Mouse (Mus musculus): ENCODE results near the gene Mrap2. TPM values are rescaled to one million over a fixed set of nuclear protein-coding genes. Genes with fewer than 3 reads are reported as not detected.

The Mrap2 gene
- polyA plus RNA-seq, 1 experiment = 17.7 TPM

GRCm38 (mm10) chr9:87213204-87213603 lies 69.1 kb downstream of the Mrap2 start:
- H3K4me3 ChIP-seq (replicated peaks; ENCODE audit: insufficient read depth, low read depth, low read length) = no peak overlapping the region
- no peaks in the 10 kb centered on the region for H3K27me3 ChIP-seq (ENCODE audit: control insufficient read depth, insufficient read depth, low read length)
- H3K4me1 ChIP-seq (ENCODE audit: control insufficient read depth, insufficient read depth, low read length) = no peaks in the 10 kb centered on the region
- DNase-seq = no peak
- H3K27ac ChIP-seq (ENCODE audit: insufficient read depth, low read length) = no peak overlapping the region
- WGBS = 89% methylated on average over 4 of the region's 4 CpGs
- TF ChIP-seq POLR2A (IDR thresholded peaks at IDR 0.05; ENCODE audit: borderline replicate concordance, insufficient read depth, low read length) = no peak

Other genes starting within 250 kb of the Mrap2 start
- 10.0 and 13.2 TPM in 2 replicates for gene Ripply2, start 128.8 kb upstream of the Mrap2 start, polyA plus RNA-seq (2012; rRNA removed)
- gene Cyb5r4, start 122.3 kb upstream of the Mrap2 start, polyA plus RNA-seq (2012; rRNA removed) = 33.6 and 34.3 TPM in 2 replicates
- gene Cep162, start 111.2 kb downstream of the Mrap2 start, polyA plus RNA-seq (2012; rRNA removed) = 5.2 and 5.5 TPM in 2 replicates

Data from cerebellum, adult 2 months (tissue).